Mouse (Mus musculus) bone marrow macrophage, adult 2 months (primary cell): ENCODE measurements around the gene Lrrc8d.

Experiments
- CTCF ChIP-seq: IDR thresholded peaks from 2 replicates; pipeline ENCODE4 v1.5.1; 2012; ENCODE audit warnings: low read depth, mild to moderate bottlenecking, low read length, moderate library complexity
- POLR2A ChIP-seq: IDR thresholded peaks from 2 replicates; pipeline ENCODE4 v1.6.1; 2012; ENCODE audit warnings: mild to moderate bottlenecking, low read depth, low read length, borderline replicate concordance

DNA sequence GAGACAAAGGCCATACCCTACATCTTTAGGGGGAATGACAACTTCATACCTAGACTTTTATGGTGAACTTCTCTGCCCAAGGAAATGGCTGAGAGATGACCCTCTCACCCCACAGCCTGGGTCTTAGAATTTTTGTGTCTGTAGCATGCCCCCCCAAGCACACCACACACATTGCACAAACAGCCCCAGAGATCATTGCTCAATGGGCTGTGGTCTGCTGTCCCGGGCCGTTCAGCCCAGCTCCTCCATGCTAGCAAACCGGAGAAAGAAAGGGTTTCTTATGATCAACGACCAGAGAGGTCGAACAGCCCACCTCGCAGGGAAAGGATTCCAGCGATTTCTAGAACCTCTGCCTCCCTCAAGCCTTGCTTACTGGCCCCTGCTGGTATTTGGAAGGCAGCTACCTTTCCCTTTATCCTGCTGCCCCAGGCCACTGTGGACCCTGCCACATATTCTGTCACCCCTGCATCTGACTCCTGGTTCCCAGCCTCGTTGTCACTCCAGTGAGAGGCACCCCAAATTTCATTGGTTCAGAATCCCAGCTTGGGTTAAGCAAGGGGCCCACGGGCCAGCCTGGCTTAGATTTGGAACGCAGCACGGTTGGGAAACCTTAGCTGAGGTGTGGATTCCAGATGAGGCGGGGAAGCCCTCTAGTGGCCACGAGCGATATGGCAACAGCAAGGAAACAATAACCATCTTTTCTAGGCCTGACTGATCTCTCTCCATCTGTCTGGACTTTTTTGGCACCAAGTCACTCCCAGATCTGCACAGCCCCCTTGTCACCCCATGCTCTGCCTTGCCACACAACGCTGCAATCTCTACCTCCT, 45.3 kb upstream of the Lrrc8d start:
- TF ChIP-seq CTCF (peak; percentile 83), POLR2A (no peak)
